Mouse (Mus musculus) megakaryocyte-erythroid progenitor cell, adult 5 weeks (primary cell): Measurements from ENCODE around the gene Gm10272. TPM values are rescaled to one million over a fixed set of nuclear protein-coding genes. Genes with fewer than 3 reads are reported as not detected.

Source experiments
- polyA plus RNA-seq: library from polyadenylated mRNA; stranded (reverse); fragments of >175 nt; gene quantifications from 2 replicates; pipeline ENCODE4 v1.2.3, GENCODE M21; 2012

The Gm10272 gene
- not detected in 2 replicates for polyA plus RNA-seq

GRCm38 (mm10) chr10:77706326-77706725 is at the start of gene Gm10272:
TSS of gene Gm10272 (plus strand) at chr10:77706626.

DNA sequence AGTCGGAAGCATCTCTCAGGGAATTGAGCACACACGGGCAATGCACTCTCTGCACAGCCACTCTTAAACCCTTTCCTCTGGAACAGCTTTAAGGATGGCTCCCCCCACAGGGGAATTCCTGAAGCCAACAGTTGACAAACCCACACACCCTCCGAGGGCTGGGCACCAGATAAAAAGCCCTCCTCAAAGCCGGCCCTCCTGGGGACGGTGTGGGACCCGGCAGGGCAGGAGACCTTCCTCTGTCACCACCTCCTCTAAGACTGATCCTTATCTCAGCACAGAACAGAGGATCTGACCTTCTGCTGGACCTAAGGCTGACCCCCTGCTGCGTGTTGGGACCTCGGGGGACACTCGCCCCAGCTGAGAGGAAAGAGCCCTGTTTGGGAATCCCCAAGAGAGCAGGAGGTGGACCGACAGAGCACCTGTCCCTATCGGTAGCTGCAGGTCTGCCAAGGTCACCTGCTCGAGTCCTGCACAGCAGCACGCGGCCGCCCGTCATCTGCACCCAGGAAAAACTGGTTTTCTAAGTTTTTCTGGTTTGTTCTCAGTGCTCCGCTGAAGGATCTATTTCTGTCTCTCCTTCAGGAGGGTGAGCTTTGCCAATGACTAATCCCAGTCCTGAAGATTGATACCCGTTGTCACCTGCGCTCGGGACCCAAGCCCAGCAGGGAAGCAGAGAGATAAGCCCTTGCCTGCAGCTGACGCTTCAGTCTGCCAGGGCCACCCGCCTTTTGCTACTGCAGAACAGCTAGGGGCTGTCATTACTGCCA is 20.3 kb upstream of the Gm10272 start, which contains the start of gene Tspear:
Gene Tspear (plus strand): TSS at position 675 of the 770 bp plus-strand sequence.

GRCm38 (mm10) chr10:77690356-77690807 is 16.0 kb upstream of the Gm10272 start, which contains the start of gene Gm19402:
TSS of gene Gm19402 (minus strand) at chr10:77690757.

DNA sequence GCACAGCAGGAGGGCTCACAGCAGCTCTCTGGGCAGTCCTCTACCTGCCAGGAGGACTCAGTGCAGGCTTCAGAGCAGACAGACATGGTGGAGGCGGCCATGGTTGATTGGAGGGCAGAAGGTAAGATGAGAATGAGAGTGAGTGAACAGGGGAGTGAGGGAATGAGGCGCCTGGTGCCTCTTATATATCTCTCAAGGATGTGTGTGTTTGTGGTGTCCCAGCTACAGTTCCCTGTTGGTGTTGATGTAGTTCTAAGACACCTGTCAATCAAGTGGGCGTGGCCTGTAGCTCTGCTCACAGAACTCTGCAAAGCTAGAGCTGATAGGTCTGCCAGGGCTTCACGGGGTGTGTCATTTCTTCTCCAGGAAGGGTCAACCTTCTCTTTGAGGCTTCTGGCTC is 9.3 kb upstream of the Gm10272 start, which contains the start of gene Gm9508:
Gene Gm9508 (minus strand): TSS at position 101 of the 400 bp plus-strand sequence.

GRCm38 (mm10) chr10:77711157-77711556 is 4.7 kb downstream of the Gm10272 start, which contains the start of gene Gm10024:
TSS of gene Gm10024 (plus strand) at chr10:77711457.

DNA sequence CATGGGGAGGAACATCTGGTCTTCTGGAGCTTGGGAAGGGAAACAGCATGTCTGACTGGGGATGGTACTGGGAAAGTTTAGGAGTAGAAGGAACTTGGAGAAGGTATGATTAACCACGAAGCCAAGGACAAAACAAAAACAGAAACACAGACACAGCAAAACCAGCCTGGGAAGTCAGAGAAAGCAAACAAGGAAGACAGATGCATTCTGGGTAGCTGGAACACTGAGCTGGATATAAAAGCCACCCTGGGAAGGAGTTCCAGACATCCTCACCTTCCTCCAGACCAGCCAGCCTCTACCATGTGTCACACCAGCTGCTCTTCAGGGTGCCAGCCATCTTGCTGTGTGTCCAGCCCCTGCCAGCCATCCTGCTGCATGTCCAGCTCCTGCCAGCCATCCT is 9.1 kb downstream of the Gm10272 start, which contains the start of gene Gm10142:
Gene Gm10142 (plus strand): TSS at position 301 of the 400 bp plus-strand sequence.

GRCm38 (mm10) chr10:77720299-77720698 is 13.9 kb downstream of the Gm10272 start, which contains the start of gene Krtap12-1:
TSS of gene Krtap12-1 (plus strand) at chr10:77720599.

GRCm38 (mm10) chr10:77726186-77726585 is 19.8 kb downstream of the Gm10272 start, which contains the start of gene Gm10100:
TSS of gene Gm10100 (plus strand) at chr10:77726486.

GRCm38 (mm10) chr10:77741924-77742688 is 35.7 kb downstream of the Gm10272 start, which contains the start of gene Gm18596:
TSS of gene Gm18596 (minus strand) at chr10:77742638.

GRCm38 (mm10) chr10:77751254-77751653 is 44.8 kb downstream of the Gm10272 start, which contains the start of gene Gm9736:
TSS of gene Gm9736 (minus strand) at chr10:77751354.

Other genes with a start within 250 kb of the Gm10272 start
- gene Fam207a, start 190.8 kb upstream of the Gm10272 start, polyA plus RNA-seq, result 75.0 and 77.7 TPM in 2 replicates
- 23.7 and 24.8 TPM in 2 replicates for gene Itgb2, start 176.4 kb upstream of the Gm10272 start, polyA plus RNA-seq
- gene Pttg1ip, start 124.9 kb upstream of the Gm10272 start, polyA plus RNA-seq, result 119 and 164 TPM in 2 replicates
- gene Sumo3, start 100.5 kb upstream of the Gm10272 start, polyA plus RNA-seq, result 207 and 270 TPM in 2 replicates
- 2.6 TPM in 1 of 2 replicates, not detected in the other for gene Gm49325, start 100.4 kb upstream of the Gm10272 start, polyA plus RNA-seq
- gene Ube2g2, start 84.4 kb upstream of the Gm10272 start, polyA plus RNA-seq, result 43.2 and 45.3 TPM in 2 replicates
- gene Tspear, start 20.1 kb upstream of the Gm10272 start, polyA plus RNA-seq, result 0.16 and 0.70 TPM in 2 replicates
- not detected in 2 replicates for gene Gm19402, start 15.9 kb upstream of the Gm10272 start, polyA plus RNA-seq
- 0.09 TPM in 1 of 2 replicates, not detected in the other for gene Gm9508, start 9.4 kb upstream of the Gm10272 start, polyA plus RNA-seq
- gene Gm10024, start 4.8 kb downstream of the Gm10272 start, polyA plus RNA-seq, result not detected in 2 replicates
- not detected in 2 replicates for gene Gm10142, start 9.2 kb downstream of the Gm10272 start, polyA plus RNA-seq
- gene Krtap12-1, start 14.0 kb downstream of the Gm10272 start, polyA plus RNA-seq, result not detected in 2 replicates
- not detected in 2 replicates for gene Gm10100, start 19.9 kb downstream of the Gm10272 start, polyA plus RNA-seq
- not detected in 2 replicates for gene Gm18596, start 36.0 kb downstream of the Gm10272 start, polyA plus RNA-seq
- gene Gm9736, start 44.7 kb downstream of the Gm10272 start, polyA plus RNA-seq, result not detected in 2 replicates
- not detected in 2 replicates for gene Gm3233, start 53.1 kb downstream of the Gm10272 start, polyA plus RNA-seq
- not detected in 2 replicates for gene Gm3238, start 64.7 kb downstream of the Gm10272 start, polyA plus RNA-seq
- gene Gm7138, start 70.3 kb downstream of the Gm10272 start, polyA plus RNA-seq, result not detected in 2 replicates
- gene Gm3250, start 75.9 kb downstream of the Gm10272 start, polyA plus RNA-seq, result not detected in 2 replicates
- gene Gm7137, start 81.6 kb downstream of the Gm10272 start, polyA plus RNA-seq, result not detected in 2 replicates
- gene Gm9639, start 88.5 kb downstream of the Gm10272 start, polyA plus RNA-seq, result not detected in 2 replicates
- not detected in 2 replicates for gene Gm19668, start 92.5 kb downstream of the Gm10272 start, polyA plus RNA-seq
- gene Gm9507, start 105.2 kb downstream of the Gm10272 start, polyA plus RNA-seq, result not detected in 2 replicates
- not detected in 2 replicates for gene Gm2696, start 108.1 kb downstream of the Gm10272 start, polyA plus RNA-seq
- gene Krtap10-4, start 120.5 kb downstream of the Gm10272 start, polyA plus RNA-seq, result not detected in 2 replicates
- not detected in 2 replicates for gene Krtap10-10, start 129.3 kb downstream of the Gm10272 start, polyA plus RNA-seq
- not detected in 2 replicates for gene Gm36176, start 140.2 kb downstream of the Gm10272 start, polyA plus RNA-seq
- 0.12 TPM in 1 of 2 replicates, not detected in the other for gene Gm10318, start 146.2 kb downstream of the Gm10272 start, polyA plus RNA-seq
- not detected in 2 replicates for gene Gm3285, start 155.3 kb downstream of the Gm10272 start, polyA plus RNA-seq
- 0.07 and 0.10 TPM in 2 replicates for gene Lrrc3, start 195.9 kb downstream of the Gm10272 start, polyA plus RNA-seq